Mouse (Mus musculus): ENCODE results near the gene Dlgap1.

The Dlgap1 gene

DNA sequence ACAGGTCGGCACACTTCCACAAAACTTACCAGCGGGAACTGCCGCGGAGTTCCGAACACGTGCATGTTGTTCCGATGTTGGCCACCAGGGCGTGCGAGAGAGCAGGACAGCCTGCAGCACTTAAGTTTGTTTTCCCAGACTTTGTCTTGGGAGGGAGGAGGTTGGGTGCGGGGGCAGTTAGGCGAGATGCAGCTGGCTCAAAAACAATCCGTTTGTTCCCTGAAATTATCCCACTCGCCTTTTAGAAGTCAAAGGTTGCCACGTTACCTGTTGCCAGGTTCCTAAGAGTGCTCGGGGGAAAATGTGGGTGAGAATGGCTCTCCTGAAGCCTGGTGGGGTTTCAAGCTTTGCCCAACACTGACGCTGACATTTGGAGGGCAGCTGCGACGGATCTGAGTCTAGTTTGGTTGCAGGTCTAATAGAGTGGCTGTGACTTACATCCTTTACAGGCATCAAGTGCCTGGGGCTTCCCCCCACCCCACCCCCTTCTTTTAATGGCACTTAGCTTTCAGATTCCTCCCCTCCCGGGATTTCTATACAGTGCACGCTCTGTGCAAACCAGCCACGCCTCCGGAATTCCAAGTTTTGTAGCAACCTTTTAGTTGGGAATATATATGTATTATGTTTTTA, 786.3 kb downstream of the Dlgap1 start:
- in situ Hi-C loops (cut with MboI), result no loop called here

DNA sequence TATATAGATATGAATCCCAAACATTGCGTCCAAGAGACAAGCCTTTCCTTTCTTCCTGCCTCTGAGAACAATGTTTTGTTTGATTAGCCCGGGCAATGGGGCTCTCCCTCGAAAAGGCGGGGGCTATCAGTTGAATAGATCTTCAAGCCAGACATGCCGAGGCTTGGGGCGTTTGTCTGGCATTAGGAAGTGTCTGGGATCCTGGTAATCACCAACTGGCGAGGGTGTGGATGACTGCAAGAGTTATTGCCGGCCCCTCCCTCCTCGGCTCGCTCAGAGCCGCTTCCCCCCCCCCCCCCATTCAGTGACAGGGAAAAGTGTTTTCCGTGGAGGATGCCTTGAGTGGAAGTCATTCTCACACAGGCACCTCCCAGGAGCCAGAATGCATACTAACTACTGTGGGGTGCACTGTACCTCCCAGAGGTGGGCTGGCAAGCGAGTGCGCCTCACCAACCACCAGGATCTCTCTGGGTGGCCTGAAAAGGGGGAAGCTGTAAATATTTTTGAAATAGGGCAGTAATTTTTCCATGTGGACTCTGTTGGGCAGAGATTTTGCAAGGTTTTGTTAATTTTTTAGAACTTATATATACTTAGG, 786.9 kb downstream of the Dlgap1 start:
- in situ Hi-C loops (cut with MboI), result no loop called here

DNA sequence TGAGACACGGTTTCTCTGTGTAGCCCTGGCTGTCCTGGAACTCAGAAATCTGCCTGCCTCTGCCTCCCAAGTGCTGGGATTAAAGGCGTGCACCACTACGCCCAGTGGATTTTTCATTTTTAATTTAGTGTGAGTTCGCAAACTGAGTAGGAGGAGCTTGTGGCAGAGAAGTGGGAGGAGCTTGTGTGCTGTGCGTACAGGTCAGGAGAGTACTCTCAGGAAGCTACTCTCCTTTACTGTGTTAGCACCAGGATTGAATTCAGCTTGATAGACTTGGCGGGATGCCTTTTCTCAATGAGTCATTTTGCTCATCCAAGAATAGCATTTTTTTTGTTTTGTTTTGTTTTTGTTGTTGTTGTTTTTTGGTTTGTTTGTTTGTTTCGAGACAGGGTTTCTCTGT, 793.1 kb downstream of the Dlgap1 start:
- in situ Hi-C loops (cut with MboI), result no loop called here

DNA sequence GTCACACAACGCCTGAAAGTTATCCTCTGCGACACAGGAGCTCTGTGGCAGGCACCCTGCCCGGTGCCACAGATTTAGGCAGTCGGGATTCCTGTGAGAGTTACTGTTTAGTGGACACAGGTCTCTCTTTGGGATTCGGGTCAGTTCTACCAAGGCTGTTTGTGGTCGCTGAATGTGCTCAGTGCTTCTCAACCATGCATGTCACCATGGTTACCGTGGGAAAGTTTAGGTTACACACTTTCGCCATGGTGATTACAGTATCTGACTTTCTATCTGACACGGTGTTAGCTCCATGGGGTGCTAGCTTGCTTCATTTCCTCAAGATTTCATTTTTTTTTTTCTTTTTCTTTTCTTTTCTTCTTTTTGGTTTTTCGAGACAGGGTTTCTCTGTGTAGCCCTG, 793.8 kb downstream of the Dlgap1 start:
- in situ Hi-C loops (cut with MboI), result no loop called here

DNA sequence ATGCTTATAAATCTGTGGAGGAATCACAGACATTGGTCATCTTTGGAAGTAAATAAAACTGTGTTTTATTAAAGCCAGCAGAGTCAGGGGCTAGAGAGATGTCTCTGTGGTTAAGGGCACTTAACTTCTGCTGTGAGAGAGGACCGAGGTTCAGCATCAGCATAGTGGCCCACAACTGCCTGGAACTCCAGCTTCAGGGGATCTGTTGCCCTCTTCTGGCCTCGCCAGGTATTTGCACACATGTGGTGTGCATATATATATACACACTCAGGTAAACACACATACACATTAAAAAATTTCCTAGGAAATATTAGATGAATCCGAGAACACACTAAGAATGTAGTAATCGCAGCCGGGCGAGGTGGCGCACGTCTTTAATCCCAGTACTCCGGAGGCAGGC, 796.5 kb downstream of the Dlgap1 start:
- in situ Hi-C loops (cut with MboI), result no loop called here

DNA sequence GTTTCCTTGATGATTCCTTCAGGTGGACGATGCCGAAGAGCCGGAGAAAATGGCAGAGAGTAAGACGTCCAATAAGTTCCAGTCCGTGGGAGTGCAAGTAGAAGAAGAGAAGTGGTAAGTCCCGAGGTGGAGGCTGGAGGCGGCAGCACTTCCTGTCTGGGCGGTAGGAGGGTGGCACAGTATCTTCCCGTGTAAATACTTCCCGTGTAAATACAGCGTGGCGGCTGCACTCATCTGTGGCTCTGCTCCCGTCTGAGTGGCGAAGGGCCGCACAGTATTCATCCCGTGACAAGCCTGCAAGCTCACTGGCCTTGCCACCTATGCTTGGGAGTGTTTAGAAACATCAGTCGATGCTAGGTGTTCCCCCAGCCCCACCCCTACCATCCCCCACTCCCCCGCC, 797.1 kb downstream of the Dlgap1 start:
- in situ Hi-C loops (cut with MboI), result no loop called here

DNA sequence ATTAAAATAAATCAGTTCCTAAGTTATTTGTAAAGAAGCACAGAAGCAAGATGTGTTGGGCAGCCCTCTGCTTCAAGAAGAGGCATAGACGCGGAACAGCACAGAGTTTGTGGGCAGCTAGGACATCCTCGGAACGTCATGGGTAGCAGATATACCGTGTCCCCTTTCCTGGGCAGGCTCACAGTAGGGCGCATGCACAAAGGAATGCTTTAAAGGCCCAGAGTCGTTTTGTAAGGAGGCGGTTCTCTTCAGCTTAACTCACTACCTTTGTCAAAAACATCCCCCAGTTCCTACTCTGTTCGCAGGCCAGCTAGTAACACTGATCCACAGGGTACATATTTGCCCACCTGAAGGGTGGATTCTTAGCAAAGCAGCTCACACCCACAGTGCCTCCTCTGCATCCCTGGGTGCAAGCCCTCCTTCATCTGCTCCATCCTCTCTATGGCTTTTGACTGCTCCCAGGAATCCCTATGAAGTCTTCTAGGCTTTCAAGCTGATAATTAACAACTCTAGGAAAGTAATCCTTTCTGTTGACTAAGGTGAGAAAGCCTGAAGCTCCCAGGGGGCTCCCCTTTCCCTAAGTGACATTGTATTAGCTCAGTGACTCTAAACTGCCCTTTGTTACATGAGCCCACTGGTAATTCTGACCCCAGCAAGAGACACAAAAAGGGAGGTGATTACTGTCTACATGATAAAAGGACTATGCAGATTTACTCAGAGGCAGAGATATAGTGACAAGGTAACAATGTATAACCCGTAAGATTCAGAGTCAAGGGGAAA, 803.4 kb downstream of the Dlgap1 start:
- in situ Hi-C loops (cut with MboI), result no loop called here

DNA sequence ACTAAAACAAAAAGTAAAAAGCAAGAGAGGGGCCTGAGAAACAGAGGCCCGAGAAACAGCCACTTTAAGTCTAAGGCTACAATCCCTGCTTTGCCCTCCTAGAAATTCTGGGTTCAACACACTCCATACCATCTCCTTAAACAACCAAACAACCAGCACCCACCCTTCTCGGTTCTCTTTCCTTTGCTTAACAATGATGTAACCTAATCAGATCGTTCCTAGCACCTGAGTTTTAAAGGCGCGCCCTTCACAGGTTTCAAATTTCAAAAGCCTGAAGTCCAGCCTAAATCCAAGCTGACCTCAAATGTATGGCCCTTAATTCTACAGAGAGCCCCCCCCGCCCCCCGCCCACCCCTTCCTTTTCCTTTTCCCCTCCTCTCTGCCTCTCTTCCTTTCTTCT, 810.9 kb downstream of the Dlgap1 start:
- in situ Hi-C loops (cut with MboI), result no loop called here

DNA sequence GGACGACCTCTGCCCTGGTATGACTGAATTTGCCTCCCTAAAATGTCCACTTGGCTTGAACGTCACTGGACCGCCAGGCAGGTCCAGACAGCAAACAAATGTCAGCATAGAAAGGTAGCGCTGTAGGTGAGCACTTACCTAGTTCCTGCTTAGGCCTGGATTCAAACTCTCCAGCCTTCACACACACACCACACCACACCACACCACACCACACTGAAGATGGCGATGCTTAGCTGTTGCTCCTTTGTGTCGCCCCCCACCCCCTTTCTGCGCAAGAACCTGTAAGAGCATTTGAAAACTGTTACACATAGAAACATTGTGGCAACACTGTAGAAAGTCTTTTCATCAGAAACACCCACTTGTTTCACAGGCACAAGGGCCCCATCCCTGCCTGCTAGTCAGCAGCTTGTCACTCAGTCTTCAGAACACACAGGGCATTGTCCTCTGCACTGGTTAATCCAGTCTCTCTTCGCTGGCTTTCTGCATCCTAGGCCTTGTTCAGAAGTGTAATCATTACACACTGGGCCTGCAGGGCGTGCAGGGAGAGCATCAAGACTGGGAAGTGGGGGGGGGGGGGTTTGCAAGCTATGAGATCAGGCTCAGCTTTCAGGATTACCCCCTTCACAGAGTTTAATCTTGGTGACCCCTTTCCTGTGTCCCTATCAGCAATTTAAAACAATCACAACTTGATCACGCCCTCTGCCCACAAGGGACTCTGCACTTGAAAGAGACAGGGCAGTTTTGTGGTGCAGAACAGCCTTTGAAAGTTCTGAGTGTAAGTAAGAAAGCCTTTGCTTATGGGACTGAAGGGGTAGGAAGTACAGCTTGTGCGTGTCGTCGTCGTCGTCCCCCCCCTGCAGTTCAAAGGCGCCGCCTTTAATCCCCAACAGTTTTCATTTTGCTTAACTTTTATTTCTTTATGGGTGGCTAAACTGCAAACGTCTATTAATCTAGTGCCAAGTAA, 812.1 kb downstream of the Dlgap1 start:
- in situ Hi-C loops (cut with MboI), result no loop called here

DNA sequence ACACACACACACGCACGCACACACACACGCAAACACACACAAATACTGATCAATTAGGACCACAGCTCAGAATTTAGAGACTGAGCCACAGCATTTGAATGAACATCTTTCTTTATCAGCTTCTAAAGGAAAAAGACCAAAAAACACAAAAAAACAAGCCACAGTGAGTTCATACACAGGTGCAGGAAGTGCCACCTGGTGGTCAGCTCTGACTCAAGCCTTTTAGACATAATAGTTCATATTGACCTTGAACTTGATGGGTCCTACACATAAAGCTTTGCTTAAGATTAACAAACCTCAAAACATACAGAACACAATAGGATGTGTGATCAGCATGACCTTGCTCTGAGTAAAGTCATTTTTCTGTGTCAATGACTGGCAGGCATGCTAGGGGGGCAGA, 814.4 kb downstream of the Dlgap1 start:
- in situ Hi-C loops (cut with MboI), result no loop called here

DNA sequence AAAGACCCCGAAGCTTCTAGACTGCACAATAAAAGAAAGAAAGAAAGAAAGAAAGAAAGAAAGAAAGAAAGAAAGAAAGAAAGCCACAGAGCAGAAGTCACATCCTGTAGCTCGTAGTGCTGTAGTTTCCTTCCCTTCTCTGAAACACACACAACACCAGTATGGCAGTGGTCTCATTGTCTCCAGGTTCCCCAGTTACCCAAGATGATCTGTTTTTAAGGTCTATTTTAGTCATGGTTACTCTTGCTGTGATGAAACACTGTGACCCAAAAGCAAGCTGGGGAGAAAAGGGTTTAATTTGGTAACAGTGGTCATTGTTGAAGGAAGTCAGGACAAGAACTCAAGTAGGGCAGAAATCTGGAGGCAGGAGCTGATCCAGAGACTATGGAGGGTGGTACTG, 818.5 kb downstream of the Dlgap1 start:
- in situ Hi-C loops (cut with MboI), result no loop called here

DNA sequence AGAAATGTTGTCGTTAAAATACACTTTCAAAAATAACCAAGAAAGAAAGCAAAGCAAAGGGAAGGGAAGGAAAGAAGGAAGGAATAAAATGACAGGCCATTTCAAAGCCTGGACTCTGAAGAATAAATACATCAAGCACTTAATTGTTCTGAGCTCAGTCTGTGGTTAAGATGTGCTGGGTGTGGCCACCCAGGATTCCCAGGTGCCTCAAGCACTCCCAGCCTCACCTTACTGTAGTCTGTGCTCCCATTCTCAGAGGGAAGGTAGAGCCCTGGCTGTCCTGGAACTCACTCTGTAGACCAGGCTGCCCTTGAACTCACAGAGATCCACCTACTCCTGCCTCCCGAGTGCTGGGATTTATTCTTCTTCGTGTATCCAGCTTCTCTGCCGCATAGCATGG, 821.9 kb downstream of the Dlgap1 start:
- in situ Hi-C loops (cut with MboI), result no loop called here

DNA sequence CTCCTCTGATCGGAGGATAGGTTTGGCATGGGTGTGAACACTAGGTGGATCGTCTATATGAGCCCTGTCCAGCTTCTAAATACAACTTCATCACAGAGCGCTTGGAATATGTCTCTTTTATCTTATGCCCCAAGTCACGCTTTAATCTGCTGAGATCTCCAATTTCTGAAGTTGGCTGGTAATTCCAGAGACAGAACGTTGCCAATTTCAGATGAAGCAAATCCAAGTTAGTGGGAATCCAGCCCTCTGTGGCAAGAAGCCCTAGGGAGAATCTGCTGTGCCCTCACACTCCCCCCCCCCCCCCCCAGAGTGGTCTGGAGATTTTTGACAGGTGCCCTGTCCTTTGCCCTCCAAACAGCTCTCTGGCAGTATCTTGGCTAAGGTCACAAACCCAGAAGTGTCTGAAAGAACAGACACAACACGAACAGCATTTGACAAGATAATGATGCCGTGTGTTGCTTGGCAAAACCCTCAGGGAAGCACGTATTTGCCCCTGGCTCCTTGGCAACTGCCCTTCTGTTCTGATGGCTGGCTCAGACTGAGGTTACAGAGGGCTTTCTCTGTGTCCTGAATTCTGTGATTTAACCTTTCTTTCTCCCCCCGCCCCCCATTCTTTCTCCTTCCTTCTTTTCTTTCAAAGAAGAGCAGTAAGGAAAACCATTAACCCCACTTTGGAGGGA, 822.9 kb downstream of the Dlgap1 start:
- in situ Hi-C loops (cut with MboI), result no loop called here

DNA sequence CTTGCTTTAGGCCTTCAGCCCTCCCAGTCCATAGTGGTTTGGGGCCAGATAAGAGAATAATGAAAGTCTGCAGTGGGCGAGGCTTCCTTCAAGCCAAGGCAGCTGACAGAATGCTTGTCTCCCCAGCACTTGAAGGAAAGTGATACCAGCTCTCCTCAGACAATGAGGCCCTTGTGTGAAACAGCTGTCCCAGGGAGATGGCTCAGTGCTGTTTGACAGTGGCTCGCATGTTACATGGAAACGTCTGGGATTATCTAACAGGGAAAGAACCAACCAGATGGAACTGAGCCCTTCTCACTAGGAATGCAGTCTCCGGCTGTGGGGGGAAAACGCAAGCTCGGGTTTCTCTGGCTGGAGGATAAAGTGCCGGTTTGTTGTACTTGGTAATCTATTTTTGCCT, 825.4 kb downstream of the Dlgap1 start:
- in situ Hi-C loops (cut with MboI), result no loop called here

DNA sequence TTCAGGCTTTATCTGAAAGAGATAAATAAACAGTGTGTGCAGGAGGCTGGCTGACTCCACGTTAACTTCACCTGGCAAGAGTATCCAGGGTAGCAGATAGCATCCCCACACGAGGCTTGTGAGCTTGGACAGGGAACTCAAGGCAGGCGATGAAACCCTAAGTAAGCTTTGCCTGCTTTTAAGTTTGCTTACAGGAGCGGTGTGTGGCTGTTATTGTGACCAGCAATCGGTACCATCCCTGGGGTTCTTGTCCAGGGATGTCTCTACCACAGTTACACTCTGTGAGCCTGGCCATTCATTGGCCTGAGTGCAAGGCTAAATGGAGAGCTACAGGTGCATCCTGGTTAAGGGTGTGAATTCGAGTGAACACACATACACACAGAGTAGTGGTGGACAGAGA, 825.8 kb downstream of the Dlgap1 start:
- in situ Hi-C loops (cut with MboI), result no loop called here

DNA sequence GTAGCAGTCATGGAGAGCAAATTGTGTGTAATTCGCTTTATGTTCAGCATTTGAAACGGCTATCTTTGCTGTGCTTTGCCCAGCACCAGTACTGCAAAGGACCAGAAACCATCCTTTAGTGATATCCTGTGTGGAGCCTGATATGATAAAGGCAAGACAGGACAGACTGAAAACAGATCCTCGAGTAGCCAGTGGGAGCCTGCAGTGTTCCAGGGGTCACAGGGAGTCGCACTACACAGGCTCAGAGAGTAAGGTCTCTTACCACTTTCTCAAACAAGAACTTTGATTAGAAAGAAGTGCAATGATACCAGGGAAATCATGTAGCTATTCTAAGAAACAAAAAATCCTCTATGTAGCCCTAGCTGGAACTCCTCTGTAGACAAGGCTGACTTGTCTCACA, 826.3 kb downstream of the Dlgap1 start:
- in situ Hi-C loops (cut with MboI), result no loop called here

DNA sequence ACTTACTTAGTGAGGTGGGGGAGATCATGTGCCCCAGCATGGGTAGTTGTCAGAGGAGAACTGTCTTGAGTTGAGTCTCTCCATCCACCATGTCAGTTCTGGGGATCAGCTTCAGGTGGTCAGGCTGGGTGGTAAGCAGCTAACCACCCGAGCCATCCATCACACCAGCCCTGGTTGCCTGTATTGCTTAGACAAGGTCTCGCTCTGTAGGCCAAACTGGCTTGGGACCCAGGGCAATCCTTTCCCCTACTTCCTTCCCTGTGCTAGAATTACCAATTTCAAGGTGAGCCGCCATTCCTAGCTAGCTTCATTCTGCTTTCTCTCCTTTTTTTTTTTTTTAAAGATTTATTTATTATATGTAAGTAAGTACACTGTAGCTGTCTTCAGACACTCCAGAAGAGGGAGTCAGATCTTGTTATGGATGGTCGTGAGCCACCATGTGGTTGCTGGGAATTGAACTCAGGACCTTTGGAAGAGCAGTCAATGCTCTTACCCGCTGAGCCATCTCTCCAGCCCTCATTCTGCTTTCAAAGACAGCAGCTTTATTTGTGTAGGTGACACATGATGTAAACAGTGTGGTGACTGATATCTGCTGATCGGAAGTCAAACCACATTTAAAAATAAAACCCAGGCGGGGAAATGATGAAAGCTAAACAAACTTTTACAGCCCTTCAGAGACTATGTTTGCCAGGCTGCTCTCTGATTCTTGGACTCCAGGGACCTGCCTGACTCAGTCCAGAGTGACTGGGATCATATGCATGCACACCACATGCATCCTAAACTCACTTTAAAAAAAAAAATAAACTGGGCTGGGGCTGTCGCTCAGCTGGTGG, 828.3 kb downstream of the Dlgap1 start:
- in situ Hi-C loops (cut with MboI), result no loop called here

DNA sequence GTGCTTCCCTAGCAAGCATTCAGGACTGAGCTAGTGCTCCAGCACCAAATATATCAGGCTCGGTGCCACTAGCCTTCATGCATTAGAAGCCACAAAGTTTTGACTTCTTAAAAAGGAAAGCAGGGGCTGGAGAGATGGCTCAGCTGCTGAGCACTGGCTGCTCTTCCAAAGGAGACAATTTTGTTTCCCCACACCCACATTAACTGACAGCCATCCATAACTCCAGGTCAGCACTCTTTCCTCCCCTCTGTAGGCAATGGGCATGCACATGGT, 828.8 kb downstream of the Dlgap1 start:
- in situ Hi-C loops (cut with MboI), result no loop called here

DNA sequence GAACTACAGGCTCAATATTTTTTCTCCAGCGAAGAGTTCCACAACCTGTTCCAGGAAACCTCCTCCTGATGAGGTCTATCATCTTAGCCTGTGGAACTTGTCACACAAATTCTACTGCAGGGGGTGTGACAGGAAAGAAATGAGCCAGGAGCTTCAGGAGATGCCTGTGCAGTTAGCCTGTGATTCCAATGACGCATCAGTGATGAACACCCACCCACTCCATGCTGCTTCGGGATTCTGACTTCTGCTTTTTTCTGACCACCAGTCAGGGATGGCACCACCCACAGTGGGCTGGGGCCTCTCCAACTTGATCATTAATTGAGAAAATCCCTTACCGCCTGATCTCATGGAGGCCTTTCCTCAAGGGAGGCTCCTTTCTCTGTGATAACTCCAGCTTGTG, 830.4 kb downstream of the Dlgap1 start:
- in situ Hi-C loops (cut with MboI), result no loop called here

DNA sequence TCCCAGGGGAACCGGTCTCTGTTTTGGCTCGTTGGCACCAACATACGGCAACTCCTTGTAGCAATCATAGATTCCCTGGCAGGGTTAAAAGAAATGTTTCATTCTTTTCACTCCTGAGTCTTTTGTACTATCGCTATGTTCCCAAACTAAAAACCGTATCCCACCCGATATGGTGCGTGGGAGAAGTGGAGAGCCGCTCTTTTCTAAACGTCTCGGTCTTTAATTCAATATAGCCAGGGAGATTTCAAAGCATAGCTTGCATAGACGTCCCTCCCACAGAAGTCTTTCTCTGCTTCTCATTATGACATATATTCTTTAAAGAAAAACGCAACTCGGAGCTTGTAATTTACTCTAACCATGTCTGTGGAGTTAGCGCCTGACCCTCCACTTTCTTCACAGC, 833.1 kb downstream of the Dlgap1 start:
- in situ Hi-C loops (cut with MboI), result no loop called here

DNA sequence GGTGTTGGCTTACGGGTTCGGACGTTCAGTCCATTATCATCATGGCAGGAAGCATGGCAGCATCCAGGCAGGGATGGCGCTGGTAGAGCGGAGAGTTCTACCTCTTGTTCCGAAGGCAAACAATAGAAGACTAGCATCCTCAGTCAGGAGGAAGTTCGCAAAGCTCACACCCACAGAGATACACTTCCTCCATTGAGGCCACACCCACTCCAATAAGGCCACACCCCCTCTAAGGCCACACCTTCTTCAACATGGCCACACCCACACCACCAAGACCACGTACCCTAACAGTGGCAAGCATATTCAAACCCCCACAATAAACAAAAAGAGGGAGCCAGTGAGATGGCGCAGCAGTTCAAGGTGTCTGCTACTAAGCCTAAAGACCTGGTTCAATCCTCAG, 837.0 kb downstream of the Dlgap1 start:
- in situ Hi-C loops (cut with MboI), result no loop called here
